Mouse (Mus musculus): ENCODE data around the gene Tspyl1.

DNA sequence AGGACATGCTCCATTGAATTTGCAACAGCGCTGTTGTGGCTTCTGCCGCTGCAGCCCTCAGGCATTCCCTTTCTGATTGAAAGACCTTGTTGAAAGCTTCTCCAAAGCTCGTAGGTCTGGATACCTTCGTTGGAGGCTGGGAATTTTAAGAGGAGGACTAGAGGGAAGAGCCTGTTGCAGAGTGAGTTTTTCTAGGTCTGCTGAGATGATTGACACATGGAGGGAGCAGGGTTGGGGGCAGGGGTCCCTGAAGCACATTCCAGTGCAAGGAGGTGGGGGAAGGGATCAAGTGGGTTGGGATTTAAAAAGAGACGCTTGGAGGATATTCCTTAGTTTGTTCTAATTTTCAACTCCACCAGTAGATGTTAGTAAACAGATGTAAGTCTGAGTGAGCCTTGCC, 18.4 kb downstream of the Tspyl1 start:
- no peak for TF ChIP-seq POLR2A (IDR thresholded peaks at IDR 0.05; ENCODE audit: low read depth, low read length)
- TF ChIP-seq CTCF (conservative IDR thresholded peaks at IDR 0.05; ENCODE audit: insufficient read depth, insufficient read length, low read depth, low read length), result no peak
